Mouse (Mus musculus) CH12.LX (cell line): ENCODE data around the gene Cd96. TPM values are rescaled to one million over a fixed set of nuclear protein-coding genes. Genes with fewer than 3 reads are reported as not detected.

Experiments used
- DNase-seq: peaks from one replicate; pipeline ENCODE4 v3.0.0-alpha.2; 2013; ENCODE audit errors: extremely low read depth
- H3K27ac ChIP-seq: 2 replicates; pipeline ENCODE4 v1.5.1; 2012; ENCODE audit warnings: low read depth, mild to moderate bottlenecking, control low read depth, moderate library complexity; ENCODE audit not compliant: insufficient read depth
- H3K27me3 ChIP-seq: replicated peaks from 2 replicates; pipeline ENCODE3; 2012; ENCODE audit warnings: inconsistent platforms
- H3K36me3 ChIP-seq, 2 experiments: replicated peaks in 1 of 2; 2 replicates each; pipeline versions ENCODE3 to v1.6.1; 2012; ENCODE audit warnings: inconsistent platforms in 1 of 2, low read length in 1 of 2, mild to moderate bottlenecking in 1 of 2, mixed read lengths in 1 of 2, moderate library complexity in 1 of 2; ENCODE audit not compliant: control insufficient read depth in 1 of 2, insufficient read depth in 1 of 2
- H3K4me1 ChIP-seq, 2 experiments: 2 replicates each; pipeline ENCODE4 v1.6.1; 2012; ENCODE audit warnings: inconsistent platforms in 1 of 2, moderate library complexity in 1 of 2; ENCODE audit not compliant: insufficient read depth in 2 of 2, control insufficient read depth in 1 of 2
- H3K4me2 ChIP-seq: 2 replicates; pipeline ENCODE4 v1.6.1; 2012; ENCODE audit warnings: low read depth, mild to moderate bottlenecking, control low read depth; ENCODE audit not compliant: poor library complexity, insufficient read depth, severe bottlenecking
- H3K4me3 ChIP-seq, 3 experiments: fragments of 150-350 bp in 1 of 3; sonication (generic) in 1 of 3; replicated peaks in 1 of 3; 2 replicates each; pipeline versions ENCODE3 to v1.5.1; 2011 to 2012; ENCODE audit warnings: low read depth in 2 of 3, low read length in 2 of 3, mild to moderate bottlenecking in 2 of 3, moderate library complexity in 2 of 3, control low read depth in 1 of 3, improper control_type of control experiment in 1 of 3, inconsistent platforms in 1 of 3, mixed read lengths in 1 of 3; ENCODE audit not compliant: poor library complexity in 1 of 3
- H3K79me2 ChIP-seq: replicated peaks from 2 replicates; pipeline ENCODE4 v1.6.1; 2012; ENCODE audit warnings: mild to moderate bottlenecking, moderate library complexity; ENCODE audit not compliant: control insufficient read depth, poor library complexity, insufficient read depth, severe bottlenecking; ENCODE audit errors: extremely low read depth
- H3K9ac ChIP-seq: 2 replicates; pipeline ENCODE4 v1.6.1; 2012; ENCODE audit warnings: low read depth, mild to moderate bottlenecking, control low read depth, moderate library complexity; ENCODE audit not compliant: insufficient read depth
- H3K9me3 ChIP-seq: replicated peaks from 2 replicates; pipeline ENCODE3; 2012; ENCODE audit warnings: low read length, inconsistent platforms, mixed read lengths
- BHLHE40 ChIP-seq: IDR thresholded peaks from 2 replicates; pipeline ENCODE4 v1.6.1; 2011; ENCODE audit warnings: mild to moderate bottlenecking, low read depth, low read length, improper control_type of control experiment
- CHD2 ChIP-seq: IDR thresholded peaks from 2 replicates; pipeline ENCODE4 v1.6.1; 2011; ENCODE audit warnings: low read length, improper control_type of control experiment
- CTCF ChIP-seq, 2 experiments: IDR thresholded peaks in 1 of 2; conservative IDR thresholded peaks in 1 of 2; 2 replicates each; pipeline ENCODE4 v1.5.1; 2011 to 2012; ENCODE audit warnings: low read depth in 2 of 2, low read length in 2 of 2, improper control_type of control experiment in 1 of 2, inconsistent platforms in 1 of 2, mild to moderate bottlenecking in 1 of 2, moderate library complexity in 1 of 2
- ELF1 ChIP-seq: IDR thresholded peaks from 2 replicates; pipeline ENCODE4 v1.6.1; 2014; ENCODE audit warnings: low read depth, mild to moderate bottlenecking, inconsistent platforms, low read length, improper control_type of control experiment
- ETS1 ChIP-seq: conservative IDR thresholded peaks from 2 replicates; pipeline ENCODE4 v1.6.1; 2012; ENCODE audit warnings: low read depth, mild to moderate bottlenecking, inconsistent platforms, low read length, improper control_type of control experiment, moderate library complexity
- GABPA ChIP-seq: IDR thresholded peaks from 2 replicates; pipeline ENCODE4 v1.6.1; 2012; ENCODE audit warnings: low read depth, low read length, improper control_type of control experiment, inconsistent platforms; ENCODE audit not compliant: insufficient replicate concordance
- JUND ChIP-seq: conservative IDR thresholded peaks from 2 replicates; pipeline ENCODE4 v1.6.1; 2011; ENCODE audit warnings: low read depth, low read length, improper control_type of control experiment
- MAX ChIP-seq: IDR thresholded peaks from 2 replicates; pipeline ENCODE4 v1.6.1; 2011; ENCODE audit warnings: low read length, improper control_type of control experiment
- MEF2A ChIP-seq: IDR thresholded peaks from 2 replicates; pipeline ENCODE4 v1.6.1; 2014; ENCODE audit warnings: low read depth, mild to moderate bottlenecking, inconsistent platforms, low read length, improper control_type of control experiment, borderline replicate concordance
- MXI1 ChIP-seq: IDR thresholded peaks from 2 replicates; pipeline ENCODE4 v1.6.1; 2011; ENCODE audit warnings: mild to moderate bottlenecking, low read depth, low read length, improper control_type of control experiment
- MYC ChIP-seq: IDR thresholded peaks from 2 replicates; pipeline ENCODE4 v1.6.1; 2011; ENCODE audit warnings: low read depth, mild to moderate bottlenecking, improper control_type of control experiment, low read length
- NELFE ChIP-seq: IDR thresholded peaks from 2 replicates; pipeline ENCODE4 v1.6.1; 2011; ENCODE audit warnings: low read depth, low read length, improper control_type of control experiment
- NRF1 ChIP-seq: IDR thresholded peaks from 2 replicates; pipeline ENCODE4 v1.6.1; 2014; ENCODE audit warnings: low read depth, mild to moderate bottlenecking, inconsistent platforms, low read length, improper control_type of control experiment, moderate library complexity
- POLR2AphosphoS2 ChIP-seq: IDR thresholded peaks from 2 replicates; pipeline ENCODE4 v1.6.1; 2011; ENCODE audit warnings: low read depth, low read length, improper control_type of control experiment
- RAD21 ChIP-seq: IDR thresholded peaks from 2 replicates; pipeline ENCODE4 v1.6.1; 2011; ENCODE audit warnings: low read depth, mild to moderate bottlenecking, low read length, improper control_type of control experiment, moderate library complexity
- RCOR1 ChIP-seq: conservative IDR thresholded peaks from 2 replicates; pipeline ENCODE4 v1.6.1; 2012; ENCODE audit warnings: low read depth, mild to moderate bottlenecking, inconsistent platforms, low read length, improper control_type of control experiment
- SMC3 ChIP-seq: IDR thresholded peaks from 2 replicates; pipeline ENCODE4 v1.6.1; 2011; ENCODE audit warnings: low read depth, low read length, improper control_type of control experiment
- TBP ChIP-seq: conservative IDR thresholded peaks from 2 replicates; pipeline ENCODE4 v1.6.1; 2011; ENCODE audit warnings: low read depth, low read length, improper control_type of control experiment
- TCF12 ChIP-seq: IDR thresholded peaks from 2 replicates; pipeline ENCODE4 v1.6.1; 2014; ENCODE audit warnings: low read depth, mild to moderate bottlenecking, inconsistent platforms, low read length, improper control_type of control experiment
- USF1 ChIP-seq: IDR thresholded peaks from 2 replicates; pipeline ENCODE4 v1.6.1; 2014; ENCODE audit warnings: low read depth, mild to moderate bottlenecking, inconsistent platforms, low read length, improper control_type of control experiment
- USF2 ChIP-seq: conservative IDR thresholded peaks from 2 replicates; pipeline ENCODE4 v1.6.1; 2011; ENCODE audit warnings: low read depth, low read length, improper control_type of control experiment
- ZC3H11A ChIP-seq: IDR thresholded peaks from 2 replicates; pipeline ENCODE4 v1.6.1; 2012; ENCODE audit warnings: low read depth, mild to moderate bottlenecking, inconsistent platforms, low read length, improper control_type of control experiment
- ZMIZ1 ChIP-seq: IDR thresholded peaks from 2 replicates; pipeline ENCODE4 v1.6.1; 2012; ENCODE audit warnings: low read depth, mild to moderate bottlenecking, inconsistent platforms, low read length, improper control_type of control experiment
- dilution Hi-C: fragments of 300-500 bp; cut with MboI; formaldehyde crosslinking; loops from 2 replicates; pipeline ENCODE4 v1.14.3; 2020; ENCODE audit warnings: low sequenced_read_pairs; ENCODE audit not compliant: extremely low pct_unique_long_range_greater_than_20kb, extremely low pct_ligation_motif_present
- in situ Hi-C: fragments of 300-500 bp; cut with MboI; formaldehyde crosslinking; loops from 3 replicates; pipeline ENCODE4 v1.14.3; 2019; ENCODE audit warnings: low sequenced_read_pairs, low pct_ligation_motif_present, low pct_unique_long_range_greater_than_20kb, mixed read lengths
- polyA plus RNA-seq: library from polyadenylated mRNA; unstranded; fragments of >175 nt; gene quantifications from 2 replicates; pipeline ENCODE4 v1.2.1, GENCODE M21; 2012; ENCODE audit warnings: low read depth; ENCODE audit not compliant: insufficient read length
- total RNA-seq, 2 experiments: library from RNA; depleted of rRNA; stranded (reverse); fragments of 300-350 nt in 1 of 2; fragments of >200 nt in 1 of 2; gene quantifications; 2 replicates each; pipeline ENCODE4 v1.2.3; 2012 to 2014

The Cd96 gene
- total and polyA plus RNA-seq, 3 experiments: 4.4 to 9.7 (median 5.9) TPM

- Histone ChIP-seq H3K27ac (no peak overlapping the region), H3K9me3 (peaks cover 36% of the 10 kb centered on the region), H3K4me2 (no peak overlapping the region), H3K79me2 (no peaks in the 10 kb centered on the region), H3K4me1 (no peaks in the 10 kb centered on the region), H3K36me3 (no peaks in the 10 kb centered on the region), H3K27me3 (no peaks in the 10 kb centered on the region), H3K9ac (no peak overlapping the region), H3K4me3 (no peak overlapping the region)
- in situ Hi-C loops (no loop called here), dilution Hi-C loops (no loop called here)
- TF ChIP-seq RCOR1 (no peak), CTCF (conservative IDR thresholded peaks at IDR 0.05 in 1 of 2, IDR thresholded peaks at IDR 0.05 in 1 of 2; ENCODE audit: low read depth in 2 of 2, low read length in 2 of 2) (peak in 1 of 2 experiments; percentile 51; a peak in 2 of 4 replicates), SMC3 (peak; percentile 43), NRF1 (no peak), RAD21 (peak; percentile 52)
- peak; percentile 9 for DNase-seq
Observed at GRCm38 (mm10) chr16:46151141-46151540, 31.1 kb upstream of the Cd96 start.

DNA sequence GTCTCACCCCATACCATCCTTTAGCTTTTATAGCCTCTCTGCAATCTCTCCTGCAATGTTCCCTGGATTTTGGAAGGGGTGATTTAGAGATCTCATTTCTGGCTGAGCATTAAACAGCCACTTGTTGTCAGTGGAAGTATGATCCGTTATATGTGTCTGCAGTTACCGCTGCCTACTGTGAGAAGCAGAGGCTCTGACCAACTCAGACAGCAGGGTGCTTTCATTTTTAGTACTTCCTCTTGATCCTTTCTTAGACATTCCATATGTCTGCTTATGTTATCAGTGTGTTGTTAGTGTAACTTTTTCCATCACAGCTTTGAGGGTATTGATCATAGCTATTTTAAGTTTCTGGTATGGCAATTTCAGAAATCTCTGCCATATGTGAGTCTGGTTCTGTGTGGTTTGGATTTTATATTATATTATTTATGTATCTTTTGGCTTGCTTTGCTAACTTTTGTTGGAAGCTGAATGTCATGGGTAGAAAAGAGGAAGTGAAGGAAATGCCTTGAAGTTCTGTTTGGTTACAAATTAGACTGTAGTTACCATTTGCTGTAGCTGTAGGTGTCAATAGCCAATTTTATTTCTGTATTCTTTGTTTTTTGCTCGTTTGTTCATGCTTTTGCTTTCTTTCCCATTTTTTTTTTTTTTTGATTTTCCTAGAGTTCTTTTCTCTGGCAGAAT is 28.8 kb upstream of the Cd96 start:
- Histone ChIP-seq H3K4me3 (no peak overlapping the region), H3K27ac (no peak overlapping the region), H3K36me3 (no peaks in the 10 kb centered on the region), H3K9ac (no peak overlapping the region), H3K4me1 (no peaks in the 10 kb centered on the region), H3K79me2 (no peaks in the 10 kb centered on the region), H3K27me3 (no peaks in the 10 kb centered on the region), H3K9me3 (peaks cover 35% of the 10 kb centered on the region), H3K4me2 (no peak overlapping the region)
- DNase-seq: no peak
- dilution Hi-C loops: no loop called here
- in situ Hi-C loops: no loop called here
- TF ChIP-seq NELFE (no peak), MYC (no peak), TBP (no peak), ZC3H11A (no peak), ELF1 (no peak), JUND (no peak), USF1 (no peak), GABPA (no peak), ETS1 (no peak), MEF2A (no peak), SMC3 (no peak), TCF12 (no peak), RAD21 (no peak), BHLHE40 (no peak), POLR2AphosphoS2 (no peak), USF2 (no peak), ZMIZ1 (no peak), MAX (no peak), MXI1 (no peak), CHD2 (no peak)
